Mouse (Mus musculus): ENCODE measurements around the gene Usp7. TPM values are rescaled to one million over a fixed set of nuclear protein-coding genes. Genes with fewer than 3 reads are reported as not detected.
"Not testable (repeated sequence)": the region's sequence is repeated elsewhere in the genome, so short reads cannot be mapped to it uniquely, and the experiment has no call there.

Gene Usp7
- polyA plus RNA-seq, 1 experiment from 2014 or later: 40.2 TPM

GRCm38 (mm10) chr16:8761005-8761404 lies 31.1 kb downstream of the Usp7 start:
- DNase-seq (ENCODE audit: low spot score) (no peak), ATAC-seq (replicated peaks; ENCODE audit: insufficient number of reproducible peaks, low FRiP score, low TSS enrichment, low read depth) (no peak)
- H3K27ac ChIP-seq (replicated peaks; ENCODE audit: low read depth, low read length): no peak overlapping the region
- no peaks in the 10 kb centered on the region for H3K9me3 ChIP-seq (replicated peaks; ENCODE audit: control insufficient read depth, low read length)
- H3K36me3 ChIP-seq (replicated peaks; ENCODE audit: control insufficient read depth, insufficient read depth, low read depth, low read length): no peaks in the 10 kb centered on the region
- H3K27me3 ChIP-seq (ENCODE audit: control insufficient read depth, insufficient read depth, low read length): no peaks in the 10 kb centered on the region
- no peak overlapping the region for H3K4me2 ChIP-seq (ENCODE audit: low read depth, low read length)
- WGBS: 88% methylated on average over 6 of the region's 7 CpGs
- no peak overlapping the region for H3K9ac ChIP-seq (replicated peaks; ENCODE audit: low read length)
- no peak overlapping the region for H3K4me3 ChIP-seq (ENCODE audit: low read depth, low read length)
- no peaks in the 10 kb centered on the region for H3K4me1 ChIP-seq (ENCODE audit: control insufficient read depth, insufficient read depth, low read length)

- Histone ChIP-seq H3K27me3 (ENCODE audit: control insufficient read depth, insufficient read depth, low read length) (no peaks in the 10 kb centered on the region), H3K9ac (replicated peaks; ENCODE audit: low read length) (no peak overlapping the region), H3K4me1 (ENCODE audit: control insufficient read depth, insufficient read depth, low read length) (no peaks in the 10 kb centered on the region), H3K27ac (replicated peaks; ENCODE audit: low read depth, low read length) (no peak overlapping the region), H3K4me2 (ENCODE audit: low read depth, low read length) (no peak overlapping the region), H3K36me3 (replicated peaks; ENCODE audit: control insufficient read depth, insufficient read depth, low read depth, low read length) (no peaks in the 10 kb centered on the region), H3K9me3 (replicated peaks; ENCODE audit: control insufficient read depth, low read length) (no peaks in the 10 kb centered on the region), H3K4me3 (ENCODE audit: low read depth, low read length) (no peak overlapping the region)
- 79% methylated on average over 3 of the region's 3 CpGs for WGBS
- no peak for ATAC-seq (replicated peaks; ENCODE audit: insufficient number of reproducible peaks, low FRiP score, low TSS enrichment, low read depth)
- no peak for DNase-seq (ENCODE audit: low spot score)
Measured at GRCm38 (mm10) chr16:8758979-8759378, 33.1 kb downstream of the Usp7 start.

- DNase-seq (ENCODE audit: low spot score) (no peak), ATAC-seq (replicated peaks; ENCODE audit: insufficient number of reproducible peaks, low FRiP score, low TSS enrichment, low read depth) (no peak)
- no peak overlapping the region for H3K4me2 ChIP-seq (ENCODE audit: low read depth, low read length)
- H3K9me3 ChIP-seq (replicated peaks; ENCODE audit: control insufficient read depth, low read length): no peaks in the 10 kb centered on the region
- H3K4me1 ChIP-seq (ENCODE audit: control insufficient read depth, insufficient read depth, low read length): no peaks in the 10 kb centered on the region
- H3K36me3 ChIP-seq (replicated peaks; ENCODE audit: control insufficient read depth, insufficient read depth, low read depth, low read length): no peaks in the 10 kb centered on the region
- no peak overlapping the region for H3K9ac ChIP-seq (replicated peaks; ENCODE audit: low read length)
- H3K27me3 ChIP-seq (ENCODE audit: control insufficient read depth, insufficient read depth, low read length): no peaks in the 10 kb centered on the region
- H3K27ac ChIP-seq (replicated peaks; ENCODE audit: low read depth, low read length): no peak overlapping the region
- 80% methylated on average over 2 of the region's 2 CpGs for WGBS
- no peak overlapping the region for H3K4me3 ChIP-seq (ENCODE audit: low read depth, low read length)
Measured at GRCm38 (mm10) chr16:8758193-8758592, 33.9 kb downstream of the Usp7 start.

- not testable (repeated sequence) for H3K27me3 ChIP-seq (ENCODE audit: control insufficient read depth, insufficient read depth, low read length); H3K27ac ChIP-seq (replicated peaks; ENCODE audit: low read depth, low read length); H3K4me1 ChIP-seq (ENCODE audit: control insufficient read depth, insufficient read depth, low read length); H3K9ac ChIP-seq (replicated peaks; ENCODE audit: low read length); H3K9me3 ChIP-seq (replicated peaks; ENCODE audit: control insufficient read depth, low read length); DNase-seq (ENCODE audit: low spot score); ATAC-seq (replicated peaks; ENCODE audit: insufficient number of reproducible peaks, low FRiP score, low TSS enrichment, low read depth); H3K4me3 ChIP-seq (ENCODE audit: low read depth, low read length); H3K36me3 ChIP-seq (replicated peaks; ENCODE audit: control insufficient read depth, insufficient read depth, low read depth, low read length); H3K4me2 ChIP-seq (ENCODE audit: low read depth, low read length)
- WGBS: 85% methylated on average over 5 of the region's 6 CpGs
Measured at GRCm38 (mm10) chr16:8757586-8757985, 34.5 kb downstream of the Usp7 start.

GRCm38 (mm10) chr16:8752334-8752733 lies 39.8 kb downstream of the Usp7 start:
- WGBS: 98% methylated on average over 2 of the region's 2 CpGs
- no peak for ATAC-seq (replicated peaks; ENCODE audit: insufficient number of reproducible peaks, low FRiP score, low TSS enrichment, low read depth)
- H3K27ac ChIP-seq (replicated peaks; ENCODE audit: low read depth, low read length): no peak overlapping the region
- H3K36me3 ChIP-seq (replicated peaks; ENCODE audit: control insufficient read depth, insufficient read depth, low read depth, low read length): no peaks in the 10 kb centered on the region
- H3K4me2 ChIP-seq (ENCODE audit: low read depth, low read length): no peak overlapping the region
- no peaks in the 10 kb centered on the region for H3K27me3 ChIP-seq (ENCODE audit: control insufficient read depth, insufficient read depth, low read length)
- no peak for DNase-seq (ENCODE audit: low spot score)
- no peaks in the 10 kb centered on the region for H3K9me3 ChIP-seq (replicated peaks; ENCODE audit: control insufficient read depth, low read length)
- H3K9ac ChIP-seq (replicated peaks; ENCODE audit: low read length): no peak overlapping the region
- no peaks in the 10 kb centered on the region for H3K4me1 ChIP-seq (ENCODE audit: control insufficient read depth, insufficient read depth, low read length)
- no peak overlapping the region for H3K4me3 ChIP-seq (ENCODE audit: low read depth, low read length)

GRCm38 (mm10) chr16:8751555-8752235 lies 40.4 kb downstream of the Usp7 start:
- H3K4me2 ChIP-seq (ENCODE audit: low read depth, low read length): no peak overlapping the region
- H3K36me3 ChIP-seq (replicated peaks; ENCODE audit: control insufficient read depth, insufficient read depth, low read depth, low read length): no peaks in the 10 kb centered on the region
- H3K9ac ChIP-seq (replicated peaks; ENCODE audit: low read length): no peak overlapping the region
- H3K9me3 ChIP-seq (replicated peaks; ENCODE audit: control insufficient read depth, low read length): no peaks in the 10 kb centered on the region
- ATAC-seq (replicated peaks; ENCODE audit: insufficient number of reproducible peaks, low FRiP score, low TSS enrichment, low read depth): no peak
- H3K27me3 ChIP-seq (ENCODE audit: control insufficient read depth, insufficient read depth, low read length): no peaks in the 10 kb centered on the region
- no peak overlapping the region for H3K27ac ChIP-seq (replicated peaks; ENCODE audit: low read depth, low read length)
- no peaks in the 10 kb centered on the region for H3K4me1 ChIP-seq (ENCODE audit: control insufficient read depth, insufficient read depth, low read length)
- DNase-seq (ENCODE audit: low spot score): no peak
- 63% methylated on average over 5 of the region's 5 CpGs for WGBS
- no peak overlapping the region for H3K4me3 ChIP-seq (ENCODE audit: low read depth, low read length)

- no peaks in the 10 kb centered on the region for H3K9me3 ChIP-seq (replicated peaks; ENCODE audit: control insufficient read depth, low read length)
- H3K27ac ChIP-seq (replicated peaks; ENCODE audit: low read depth, low read length): no peak overlapping the region
- H3K4me3 ChIP-seq (ENCODE audit: low read depth, low read length): no peak overlapping the region
- ATAC-seq (replicated peaks; ENCODE audit: insufficient number of reproducible peaks, low FRiP score, low TSS enrichment, low read depth): no peak
- DNase-seq (ENCODE audit: low spot score): no peak
- 94% methylated on average over 8 of the region's 8 CpGs for WGBS
- no peaks in the 10 kb centered on the region for H3K27me3 ChIP-seq (ENCODE audit: control insufficient read depth, insufficient read depth, low read length)
- H3K4me1 ChIP-seq (ENCODE audit: control insufficient read depth, insufficient read depth, low read length): no peaks in the 10 kb centered on the region
- no peak overlapping the region for H3K4me2 ChIP-seq (ENCODE audit: low read depth, low read length)
- no peaks in the 10 kb centered on the region for H3K36me3 ChIP-seq (replicated peaks; ENCODE audit: control insufficient read depth, insufficient read depth, low read depth, low read length)
- no peak overlapping the region for H3K9ac ChIP-seq (replicated peaks; ENCODE audit: low read length)
Measured at GRCm38 (mm10) chr16:8748904-8749303, 43.2 kb downstream of the Usp7 start.

- ATAC-seq (replicated peaks; ENCODE audit: insufficient number of reproducible peaks, low FRiP score, low TSS enrichment, low read depth): no peak
- no peak overlapping the region for H3K9ac ChIP-seq (replicated peaks; ENCODE audit: low read length)
- H3K36me3 ChIP-seq (replicated peaks; ENCODE audit: control insufficient read depth, insufficient read depth, low read depth, low read length): no peaks in the 10 kb centered on the region
- no peaks in the 10 kb centered on the region for H3K9me3 ChIP-seq (replicated peaks; ENCODE audit: control insufficient read depth, low read length)
- H3K27ac ChIP-seq (replicated peaks; ENCODE audit: low read depth, low read length): no peak overlapping the region
- H3K27me3 ChIP-seq (ENCODE audit: control insufficient read depth, insufficient read depth, low read length): no peaks in the 10 kb centered on the region
- H3K4me1 ChIP-seq (ENCODE audit: control insufficient read depth, insufficient read depth, low read length): no peaks in the 10 kb centered on the region
- DNase-seq (ENCODE audit: low spot score): no peak
- no peak overlapping the region for H3K4me2 ChIP-seq (ENCODE audit: low read depth, low read length)
- no peak overlapping the region for H3K4me3 ChIP-seq (ENCODE audit: low read depth, low read length)
- WGBS: 82% methylated on average over 6 of the region's 6 CpGs
Measured at GRCm38 (mm10) chr16:8748175-8748846, 43.8 kb downstream of the Usp7 start.

Data from embryonic facial prominence, embryonic 11.5 days (tissue).